Mouse (Mus musculus) testis, adult 2 months (tissue): ENCODE results near the gene Epor.

Source experiments
- CTCF ChIP-seq: fragments of 200-500 bp; IDR thresholded peaks from 2 replicates; pipeline ENCODE4 v1.5.1; 2012; ENCODE audit warnings: low read depth, mild to moderate bottlenecking, inconsistent platforms, low read length, moderate library complexity; ENCODE audit not compliant: control insufficient read depth, insufficient read depth, insufficient replicate concordance
- POLR2A ChIP-seq: fragments of 200-500 bp; IDR thresholded peaks from 2 replicates; pipeline ENCODE4 v1.6.1; 2012; ENCODE audit warnings: low read depth, mild to moderate bottlenecking, inconsistent platforms, low read length, moderate library complexity; ENCODE audit not compliant: control insufficient read depth

GRCm38 (mm10) chr9:21978398-21979128, 15.3 kb upstream of the Epor start:
- TF ChIP-seq POLR2A: no peak
- no peak for TF ChIP-seq CTCF
